Mouse (Mus musculus) urinary bladder, postnatal 14 days (tissue): ENCODE results near the gene Sox6.
A peak's percentile ranks its signal among the peaks of the same experiment; 100 is the strongest.
"Not testable (repeated sequence)": the region's sequence is repeated elsewhere in the genome, so short reads cannot be mapped to it uniquely, and the experiment has no call there.

ENCODE experiments used
- DNase-seq: peaks from one replicate; pipeline ENCODE4 v3.0.0; 2021; ENCODE audit warnings: low spot score

The Sox6 gene

DNA sequence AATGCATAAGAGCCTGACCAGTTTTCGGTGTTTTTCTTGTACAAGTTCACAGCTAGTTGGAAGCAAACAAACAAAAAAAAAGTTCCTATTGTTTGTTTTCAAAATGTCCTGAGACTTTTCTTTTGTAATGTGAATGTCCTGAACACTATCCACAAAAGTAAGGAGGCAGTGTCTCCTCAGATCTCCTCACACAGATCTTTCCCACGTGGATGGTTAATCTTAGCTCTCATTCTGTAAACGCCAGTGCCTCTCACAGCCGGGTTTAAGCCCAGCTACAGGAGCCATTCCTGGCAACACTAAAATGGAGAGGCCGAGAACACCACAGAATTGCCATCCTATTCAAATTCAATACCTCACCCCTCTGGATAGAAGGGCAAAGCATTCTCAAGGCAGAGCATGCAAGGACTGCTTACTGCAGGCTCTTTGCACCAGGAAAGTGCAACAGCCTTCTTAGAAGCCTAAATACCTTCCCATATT is 392.6 kb downstream of the Sox6 start:
- no peak for DNase-seq

DNA sequence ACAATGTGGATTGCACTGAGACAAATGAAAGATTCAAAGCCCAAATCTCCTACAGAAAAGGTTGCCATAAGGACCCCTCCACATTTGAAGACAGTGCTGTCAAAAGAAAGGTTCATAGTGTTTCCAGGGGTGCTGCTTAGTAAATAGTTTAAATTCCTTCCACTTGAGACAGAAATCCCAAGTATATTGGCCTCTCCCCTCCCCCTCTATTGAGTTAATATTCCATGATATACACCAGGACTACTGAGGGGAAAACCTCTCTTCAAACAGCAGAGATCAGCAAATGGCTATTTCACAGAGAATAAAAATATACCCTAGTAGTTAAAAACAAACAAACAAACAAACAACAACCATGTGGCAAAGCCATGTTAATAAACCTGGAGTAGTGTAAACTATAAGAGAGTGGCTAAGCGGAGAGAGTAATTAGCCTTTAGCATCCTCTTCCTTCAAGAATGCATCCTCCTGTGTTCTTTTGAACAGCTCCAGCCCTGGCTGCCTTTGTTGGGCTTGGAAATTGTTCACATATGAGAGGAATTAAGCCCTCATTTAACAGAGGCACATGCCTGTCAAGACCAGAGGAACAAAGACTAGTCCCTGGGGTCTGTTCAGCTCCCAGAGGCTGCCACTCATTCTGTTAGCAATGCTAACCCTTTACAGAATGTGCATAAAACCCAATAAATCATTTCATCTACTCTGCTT is 393.2 kb downstream of the Sox6 start:
- no peak for DNase-seq

DNA sequence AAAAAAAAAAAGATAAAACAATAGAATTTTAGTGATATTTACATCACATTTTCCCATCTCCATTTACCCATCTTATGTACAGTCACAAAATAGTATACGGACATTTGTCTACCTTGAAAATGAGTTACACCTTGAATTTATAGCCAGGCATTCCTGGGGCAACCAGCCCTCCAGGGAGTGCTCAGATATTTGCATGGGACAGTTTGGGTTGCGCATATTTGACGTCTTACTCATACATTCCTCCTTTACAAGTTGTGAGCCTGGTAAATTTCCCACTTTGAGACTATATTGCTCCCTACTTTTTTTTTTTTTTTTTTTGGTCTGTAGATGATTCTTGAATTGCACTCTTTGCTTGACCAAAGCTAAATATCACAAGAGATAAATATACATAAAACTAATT is 407.9 kb downstream of the Sox6 start:
- DNase-seq = no peak

DNA sequence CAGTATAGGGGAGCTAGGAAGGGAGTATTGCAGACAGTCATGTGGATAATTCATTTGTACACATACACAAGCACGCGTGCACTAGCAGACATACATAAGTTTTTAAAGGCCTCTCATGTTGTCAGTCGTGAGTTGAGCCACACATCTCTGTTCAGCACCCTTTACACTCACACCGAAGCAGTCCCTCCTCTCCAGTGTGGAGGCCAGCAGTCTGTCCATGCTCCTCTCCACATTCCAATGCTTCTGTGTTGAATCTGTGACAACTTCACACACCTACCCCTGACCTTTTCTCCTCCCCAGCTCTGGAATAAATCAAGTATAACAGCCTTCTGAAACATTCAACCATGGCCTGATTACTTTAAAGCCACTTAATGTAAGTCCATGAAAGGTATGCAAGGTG is 408.3 kb downstream of the Sox6 start:
- DNase-seq = no peak

DNA sequence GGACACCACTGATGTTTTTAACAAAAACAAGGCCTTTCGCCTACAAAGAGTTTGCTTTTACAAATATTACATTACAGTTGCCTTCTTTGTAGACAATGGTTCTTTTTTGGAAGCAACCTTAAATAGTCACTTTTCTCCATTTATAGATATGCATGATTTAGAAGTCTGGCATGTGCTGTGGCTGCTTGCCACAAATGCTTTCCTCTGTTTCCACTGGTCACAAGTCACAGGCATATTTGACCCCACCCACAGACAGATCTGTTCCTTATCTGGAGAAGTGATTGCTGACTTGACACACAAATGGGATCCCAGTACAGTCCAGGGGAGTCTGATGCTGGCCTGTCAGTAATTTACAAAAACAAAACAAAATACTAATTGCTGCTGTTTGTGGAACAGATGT is 409.8 kb downstream of the Sox6 start:
- DNase-seq = no peak

DNA sequence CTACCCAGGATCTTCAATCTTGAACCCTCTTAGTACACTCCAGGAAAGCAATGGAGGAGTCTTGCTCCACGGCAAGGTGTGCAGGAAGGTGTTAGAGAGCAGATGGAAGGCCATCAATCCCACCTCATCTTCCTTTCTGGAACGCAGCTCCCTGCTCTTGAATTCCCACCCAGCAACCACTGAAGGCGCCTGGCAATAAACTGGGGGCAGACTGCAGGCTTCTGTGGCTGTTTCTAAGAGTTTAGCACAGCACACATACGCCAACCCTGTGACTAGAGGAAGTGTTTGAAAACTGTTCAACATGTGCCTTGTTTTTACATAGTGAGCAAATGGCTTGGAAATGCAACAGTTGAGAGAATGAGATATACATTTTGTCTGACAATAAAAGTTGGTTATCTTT is 412.6 kb downstream of the Sox6 start:
- no peak for DNase-seq

DNA sequence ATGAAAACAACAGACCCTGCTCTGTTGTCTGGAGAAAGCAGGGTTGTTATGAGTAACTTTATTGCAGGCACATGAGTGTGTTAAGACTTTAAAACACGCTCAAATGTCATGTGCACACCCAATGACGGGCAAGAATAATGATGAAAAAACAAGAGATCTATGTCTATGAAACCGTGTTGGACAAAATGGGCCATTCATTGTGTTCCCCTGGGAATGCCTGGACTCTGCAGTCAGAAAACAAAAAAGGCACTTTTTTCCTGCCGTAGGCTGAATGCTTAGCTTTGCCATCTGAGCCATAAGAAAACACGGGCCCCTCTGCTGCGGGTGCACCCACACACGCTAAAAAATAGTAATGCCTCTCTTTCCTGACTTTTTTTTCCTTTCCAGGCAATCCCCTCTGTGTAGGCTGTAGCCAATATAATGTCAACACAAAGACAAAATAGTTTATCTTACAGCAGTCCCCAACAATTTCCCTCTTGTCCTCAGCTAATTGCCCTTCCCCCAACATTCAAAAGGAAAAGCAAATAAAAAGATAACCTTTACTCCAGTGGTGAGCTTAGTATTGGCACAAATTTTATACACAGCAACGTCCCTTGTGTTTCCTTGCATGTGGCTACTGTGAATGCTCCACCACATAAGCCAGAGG is 413.6 kb downstream of the Sox6 start:
- DNase-seq = no peak

DNA sequence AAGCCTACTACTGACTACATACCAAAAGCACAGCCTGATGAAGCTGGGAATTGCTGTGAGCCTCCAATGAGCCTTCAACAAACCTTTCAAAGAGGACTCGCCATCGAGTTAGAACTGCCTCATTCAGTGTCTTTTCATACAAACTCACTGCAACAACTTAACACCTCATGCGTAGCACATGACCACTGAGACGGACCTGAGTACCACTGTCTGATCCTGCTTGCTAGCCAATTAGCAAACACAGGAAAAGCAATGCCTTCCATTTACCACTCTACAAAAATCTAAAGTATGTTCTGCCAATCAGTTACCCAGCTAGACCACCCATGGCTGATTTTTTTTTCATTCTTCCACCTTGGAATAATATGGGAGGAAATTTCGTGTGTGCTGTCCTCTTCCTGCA is 414.1 kb downstream of the Sox6 start:
- DNase-seq = no peak

DNA sequence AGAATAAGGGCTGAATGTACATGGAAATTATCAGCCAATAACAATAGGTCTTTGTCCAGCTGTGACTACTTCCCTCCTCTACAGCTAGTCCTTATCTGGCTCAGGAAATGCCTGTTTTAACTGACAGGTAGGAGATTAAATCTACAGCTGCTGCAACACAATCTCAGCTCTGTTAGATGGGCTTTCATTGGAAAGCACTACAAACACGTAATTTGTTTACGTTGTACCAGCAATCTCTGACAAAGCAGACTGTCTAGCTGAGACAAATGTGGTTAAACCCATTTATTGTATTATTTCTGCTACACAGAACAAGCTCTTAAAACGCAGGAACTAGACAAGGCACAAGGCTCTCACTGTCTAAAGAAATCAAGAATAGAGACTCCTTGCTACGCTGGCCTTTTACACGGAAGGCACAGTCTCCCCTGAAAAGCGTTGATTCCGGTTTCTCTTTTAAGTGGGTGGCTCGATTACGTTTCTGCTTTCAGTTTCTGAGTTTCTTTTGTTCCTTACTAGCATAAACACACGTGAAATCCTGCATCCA is 422.8 kb downstream of the Sox6 start:
- no peak for DNase-seq

DNA sequence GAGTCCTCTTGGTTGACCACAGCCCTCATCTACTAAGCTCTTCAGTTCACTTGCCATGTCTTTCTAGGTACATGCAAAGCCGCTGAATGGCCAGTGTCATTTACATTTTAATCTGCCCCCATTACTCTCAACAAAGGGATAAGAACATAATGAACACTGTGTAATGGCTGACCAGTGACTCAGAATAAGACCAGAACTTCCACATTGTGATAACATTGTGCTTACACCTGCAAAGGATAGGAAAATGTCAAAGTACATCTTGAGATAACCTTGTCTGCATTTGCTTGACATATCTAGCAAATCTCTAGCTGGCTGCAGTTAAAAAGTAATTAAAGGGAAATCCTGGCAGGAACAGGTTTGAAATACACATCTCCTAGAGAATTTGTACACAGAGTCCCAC is 431.1 kb downstream of the Sox6 start:
- no peak for DNase-seq

DNA sequence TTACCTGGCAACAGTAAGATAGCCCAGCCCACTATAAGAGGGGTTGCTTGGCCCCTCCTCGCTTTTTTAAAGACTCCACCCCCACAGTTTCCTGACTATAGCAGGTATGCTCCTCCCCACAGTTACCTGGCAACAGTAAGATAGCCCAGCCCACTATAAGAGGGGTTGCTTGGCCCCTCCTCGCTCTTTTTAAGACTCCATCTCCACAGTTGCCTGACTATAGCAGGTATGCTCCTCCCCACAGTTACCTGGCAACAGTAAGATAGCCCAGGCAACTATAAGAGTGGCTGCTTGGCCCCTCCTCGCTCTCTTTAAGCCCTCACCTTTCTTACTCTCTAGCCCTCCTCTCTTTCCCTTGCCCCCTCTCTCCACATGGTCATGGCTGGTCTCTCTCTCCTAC is 432.5 kb downstream of the Sox6 start:
- DNase-seq = not testable (repeated sequence)

DNA sequence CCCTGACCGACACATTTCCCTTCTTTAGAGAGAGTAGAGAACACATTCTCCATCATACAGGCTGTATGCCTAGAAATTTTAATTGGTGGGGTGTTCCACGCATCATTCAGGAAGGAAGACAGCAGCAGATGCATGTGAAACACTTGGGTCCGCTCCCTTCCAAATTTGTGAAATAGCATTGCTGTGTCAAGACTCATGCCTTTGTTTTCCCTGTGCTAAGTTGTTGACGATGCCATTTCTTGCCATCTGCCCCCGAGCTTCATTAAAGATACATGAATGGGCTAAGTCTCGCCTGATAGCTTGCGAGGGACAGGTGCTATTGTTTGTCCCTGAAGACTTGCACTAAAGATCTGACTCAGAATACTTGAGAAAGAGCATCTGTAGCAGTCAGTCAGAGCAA is 433.7 kb downstream of the Sox6 start:
- DNase-seq = no peak

DNA sequence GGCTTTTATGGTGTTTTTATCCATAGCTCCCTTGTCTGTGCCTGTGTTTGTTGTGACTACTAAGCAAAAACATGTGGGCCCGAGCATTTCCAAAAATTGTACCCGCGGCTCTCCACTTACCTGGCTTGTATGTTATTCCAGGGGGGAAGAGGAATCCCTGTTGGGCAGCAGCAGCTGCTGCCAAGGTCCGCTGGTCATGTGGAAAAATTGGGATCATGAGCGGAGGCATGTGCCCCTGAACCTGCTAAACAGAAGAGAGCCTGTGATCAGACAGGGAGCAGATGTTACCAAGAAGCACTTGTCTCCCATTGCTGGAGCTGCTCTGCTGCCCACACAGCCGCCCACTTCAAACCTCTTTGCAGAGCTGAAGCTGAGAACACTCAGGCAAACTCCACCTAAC is 441.2 kb downstream of the Sox6 start:
- DNase-seq = no peak

DNA sequence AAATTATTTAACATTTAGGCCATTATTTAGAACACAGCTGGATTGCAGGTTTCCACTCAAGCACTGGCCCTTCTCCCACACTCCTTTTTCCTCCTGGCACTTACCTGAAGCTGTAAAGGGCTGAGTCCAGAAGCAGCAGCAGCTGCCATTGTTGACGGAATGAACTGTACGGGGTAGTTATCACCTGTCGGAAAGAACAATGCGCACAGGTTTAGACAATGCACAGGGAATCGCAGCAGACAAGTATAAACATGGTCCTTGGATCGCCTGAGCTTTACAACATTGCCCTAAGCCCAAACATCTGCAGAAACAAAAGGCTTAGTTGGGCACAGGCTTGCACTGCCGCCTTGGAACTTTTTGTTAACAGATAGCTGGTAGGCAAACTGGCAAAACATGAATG is 458.1 kb downstream of the Sox6 start:
- DNase-seq = peak; percentile 18

DNA sequence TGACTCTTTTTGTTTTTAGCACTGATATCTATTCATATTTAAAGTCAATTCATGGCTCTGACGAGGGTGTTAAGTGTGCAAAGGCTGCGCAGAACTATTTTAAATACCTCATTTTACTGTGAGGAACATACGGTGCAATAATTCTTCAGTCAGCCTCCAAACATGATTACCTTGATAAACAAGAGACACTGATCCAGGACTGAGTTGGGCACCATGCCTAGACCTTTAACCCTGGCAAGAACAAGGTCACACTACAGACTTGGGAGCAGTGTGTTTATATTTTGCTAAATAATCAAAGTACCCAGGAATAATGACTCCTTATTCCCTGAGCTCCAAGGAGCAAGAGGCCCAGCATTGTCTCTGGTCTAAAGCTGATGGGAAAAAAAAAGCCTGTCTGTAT is 458.8 kb downstream of the Sox6 start:
- no peak for DNase-seq

DNA sequence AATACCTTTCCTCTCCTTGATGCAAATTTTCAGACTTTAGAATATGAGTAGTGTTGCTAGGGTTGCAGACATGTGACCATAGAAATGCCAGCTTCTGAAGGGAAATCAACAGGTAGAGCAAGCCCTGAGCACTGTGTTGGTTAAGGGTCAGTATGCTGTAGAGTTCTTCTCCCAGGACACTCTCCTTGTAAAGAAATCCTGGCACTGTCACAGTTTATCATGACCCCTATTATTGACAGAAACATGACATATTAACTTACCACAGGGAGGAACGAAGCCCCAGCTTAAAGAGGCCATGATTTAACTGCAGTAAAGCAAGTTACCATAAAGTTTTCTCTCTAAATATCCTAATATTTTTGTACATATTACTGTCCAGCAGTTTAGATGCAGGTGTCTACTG is 462.2 kb downstream of the Sox6 start:
- DNase-seq = no peak

DNA sequence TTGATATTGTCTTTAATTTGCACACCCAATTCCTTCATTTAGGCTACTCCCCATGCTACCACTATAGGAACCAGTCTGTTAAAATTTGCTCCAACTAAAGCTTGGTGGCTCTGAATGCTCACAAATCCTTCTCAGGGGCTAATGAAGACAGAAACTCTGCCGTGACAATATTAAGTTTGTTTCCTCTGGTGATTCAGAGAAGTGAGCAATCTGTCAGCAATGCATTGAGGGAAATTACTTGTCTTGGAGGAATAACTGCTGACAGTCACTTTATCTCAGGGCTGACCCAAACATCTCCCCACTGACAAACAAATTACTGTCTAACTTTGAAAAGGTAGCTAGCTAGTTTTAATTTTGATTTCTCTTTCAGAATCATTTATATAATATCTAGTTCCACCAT is 463.8 kb downstream of the Sox6 start:
- no peak for DNase-seq

DNA sequence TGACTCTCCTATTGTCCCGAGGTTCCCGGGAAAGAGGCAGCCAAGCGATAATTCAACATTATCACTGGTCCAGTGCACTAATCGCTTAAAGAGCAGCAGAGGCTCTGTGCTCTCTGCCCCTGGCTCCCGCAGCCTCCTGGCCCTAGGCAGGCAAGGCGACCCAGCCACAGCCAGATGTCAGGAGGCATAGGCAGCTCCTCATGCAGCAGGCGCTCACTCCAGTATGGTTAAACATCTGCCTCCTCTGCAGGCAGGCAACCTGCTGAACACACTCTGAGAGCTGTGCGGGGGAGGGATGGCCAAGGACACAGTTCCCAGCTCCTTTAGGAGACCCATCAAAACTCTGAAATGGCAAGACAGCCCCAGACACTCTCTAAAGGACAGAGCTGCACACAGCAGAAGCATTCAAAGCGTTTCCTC is 469.8 kb downstream of the Sox6 start:
- DNase-seq = no peak

DNA sequence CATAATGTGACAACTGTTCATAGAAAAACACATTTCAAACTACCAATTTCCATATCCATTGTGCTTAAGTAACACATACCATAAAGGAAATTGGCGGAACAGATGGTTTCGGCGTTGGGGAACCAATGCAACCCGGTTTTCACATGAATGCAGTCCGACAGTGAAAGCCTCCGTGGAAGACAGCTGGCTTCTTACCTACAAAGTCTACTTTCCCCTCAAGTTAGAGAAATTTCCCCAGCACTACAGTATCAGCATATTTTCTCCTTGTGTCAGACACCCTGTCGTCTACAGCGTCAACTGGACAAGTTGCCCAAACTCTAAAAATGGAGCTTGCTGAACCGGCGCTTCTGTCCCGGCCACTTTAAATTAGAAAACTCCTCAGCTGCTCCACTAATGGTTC is 470.3 kb downstream of the Sox6 start:
- DNase-seq = no peak

DNA sequence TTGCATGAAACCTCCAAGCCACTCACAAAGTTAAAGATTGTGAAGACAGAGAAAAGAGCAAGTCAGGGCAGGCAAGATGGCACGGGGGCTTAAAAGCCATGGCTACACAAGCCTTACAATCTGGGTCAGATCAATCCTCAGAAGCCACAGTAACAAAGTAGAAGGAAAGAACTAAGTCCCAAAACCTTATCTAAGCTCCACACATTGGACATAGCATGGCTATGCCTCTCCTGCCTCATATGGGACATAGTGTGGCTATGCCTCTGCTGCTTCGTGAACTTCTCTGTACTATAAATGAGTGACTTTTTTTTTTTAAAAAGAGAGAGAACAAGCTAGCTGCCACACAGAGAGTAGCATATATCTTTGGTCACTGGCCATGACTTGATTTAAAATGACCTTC is 471.8 kb downstream of the Sox6 start:
- DNase-seq = no peak

DNA sequence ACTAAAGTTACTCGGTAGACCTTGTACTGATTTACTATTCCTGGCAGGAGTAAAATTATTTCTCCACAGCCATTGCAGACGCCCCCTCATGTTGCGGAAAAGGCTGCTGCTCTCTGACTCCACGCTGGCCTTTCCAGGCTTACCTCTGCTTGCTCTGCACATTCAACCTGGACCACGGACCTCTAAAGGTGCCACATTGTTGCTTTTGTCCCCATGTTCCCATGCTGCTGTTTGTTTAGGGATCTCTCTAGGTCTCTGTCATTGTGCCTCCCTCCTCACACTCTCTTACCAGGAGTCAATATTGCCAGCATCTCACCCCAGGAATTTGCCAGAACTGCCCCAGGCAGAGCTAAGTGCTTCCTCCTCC is 473.6 kb downstream of the Sox6 start:
- DNase-seq = no peak

DNA sequence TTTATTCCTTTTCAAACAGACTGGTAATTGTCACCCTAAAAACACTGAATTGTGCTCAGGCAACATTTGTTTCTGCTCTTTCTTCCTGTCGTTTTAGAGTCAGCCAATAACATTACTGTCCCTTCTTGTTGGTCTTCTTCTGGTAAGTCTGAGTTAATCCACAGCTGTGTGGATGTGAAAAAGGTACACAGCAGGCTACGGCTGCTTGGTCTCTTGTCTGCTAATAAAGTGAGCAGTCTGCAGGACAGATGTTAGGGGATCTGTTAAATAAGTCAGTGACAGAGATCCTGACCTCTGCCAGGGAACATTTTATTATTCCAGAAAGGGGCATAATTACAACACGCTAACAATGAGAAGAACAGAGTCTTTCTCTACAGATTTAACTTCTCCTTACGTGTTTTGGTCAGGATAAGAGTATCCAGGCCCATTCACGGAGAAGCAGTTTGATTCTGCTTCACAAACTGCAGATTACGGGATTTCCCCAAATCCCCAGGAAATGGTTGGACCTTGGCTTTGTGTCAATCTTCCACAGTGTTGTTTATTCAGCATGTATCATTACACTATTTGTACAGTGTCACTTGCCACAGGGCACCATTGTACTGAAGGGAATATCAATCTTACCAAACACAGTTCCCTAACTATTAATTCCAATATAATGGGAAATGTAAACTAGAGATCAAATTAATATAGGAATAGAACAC is 474.1 kb downstream of the Sox6 start:
- DNase-seq = no peak

DNA sequence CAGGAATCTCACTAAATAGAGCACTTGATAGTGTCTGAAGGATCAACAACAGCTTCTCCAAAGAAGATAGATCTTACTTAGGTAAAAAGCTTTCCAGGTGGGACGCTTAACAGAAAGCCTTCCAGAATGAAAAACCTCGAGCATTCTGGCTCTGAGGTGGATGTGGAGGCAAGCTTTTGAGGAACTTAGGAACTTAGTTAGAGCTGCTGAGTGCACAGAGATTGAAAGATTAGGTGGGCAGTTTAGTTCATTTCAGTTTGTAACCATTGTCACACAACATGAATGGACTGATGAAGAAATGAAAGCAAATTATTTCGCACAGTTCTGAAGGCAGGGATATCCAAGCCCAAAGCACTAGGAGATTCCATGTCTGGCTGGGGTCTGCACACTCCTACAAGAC is 481.9 kb downstream of the Sox6 start:
- DNase-seq = no peak
